Mouse (Mus musculus): ENCODE measurements at regions not wholly inside any gene's neighbourhood (a gene's known extent, or its start where the extent isn't known, plus 50 kb on each side); places are given as distances from the start of the nearest gene placed in this dataset.

DNA sequence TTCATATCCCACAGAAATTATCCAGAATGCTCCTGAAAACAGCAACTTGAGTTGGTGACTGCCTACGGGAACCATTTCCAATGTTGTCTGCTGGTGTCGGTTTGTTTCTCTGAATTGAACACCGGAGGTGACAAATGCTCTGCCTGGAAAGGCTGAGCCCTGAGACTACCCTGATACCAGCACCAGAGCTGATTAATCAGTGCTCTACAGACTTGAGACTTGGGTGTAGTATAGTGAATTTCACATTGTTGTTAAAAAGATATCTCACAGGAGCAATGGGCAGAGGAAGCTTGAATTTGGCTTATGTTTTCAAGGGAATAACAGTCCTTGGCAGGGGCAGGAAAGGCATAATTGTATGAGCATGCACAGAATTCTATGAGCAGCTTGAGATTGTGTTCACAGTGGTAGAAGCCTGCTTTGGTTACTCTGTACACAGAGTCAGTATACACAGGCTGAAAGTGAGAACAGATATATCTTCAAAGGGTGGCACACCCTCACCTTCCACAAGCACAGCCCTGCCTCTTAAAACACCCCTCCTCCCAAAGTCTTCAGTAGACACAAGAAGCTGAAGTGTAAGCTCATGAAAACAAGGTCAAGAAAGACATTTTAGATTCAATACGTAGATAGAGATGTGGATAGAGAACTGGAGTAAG is 447.1 kb downstream of the Meis1 start:
- Histone ChIP-seq H3K4me1 (replicated peaks) (no peaks in the 10 kb centered on the region), H3K9me3 (replicated peaks) (no peaks in the 10 kb centered on the region), H3K9ac (no peak overlapping the region), H3K27me3 (no peaks in the 10 kb centered on the region), H3K4me2 (no peak overlapping the region), H3K36me3 (replicated peaks) (no peaks in the 10 kb centered on the region), H3K27ac (replicated peaks) (no peak overlapping the region), H3K4me3 (replicated peaks) (no peak overlapping the region)
- no peak for ATAC-seq (ENCODE audit: insufficient read depth)
- 61% methylated on average over 4 of the region's 4 CpGs for WGBS (ENCODE audit: insufficient replicate concordance)

- H3K9me3 ChIP-seq (replicated peaks), result no peaks in the 10 kb centered on the region
- H3K9ac ChIP-seq, result no peak overlapping the region
- H3K27ac ChIP-seq (replicated peaks), result no peak overlapping the region
- 59% methylated on average over 2 of the region's 2 CpGs for WGBS (ENCODE audit: insufficient replicate concordance)
- H3K4me3 ChIP-seq (replicated peaks), result no peak overlapping the region
- H3K4me1 ChIP-seq (replicated peaks), result no peaks in the 10 kb centered on the region
- H3K36me3 ChIP-seq (replicated peaks), result no peaks in the 10 kb centered on the region
- H3K27me3 ChIP-seq, result no peaks in the 10 kb centered on the region
- H3K4me2 ChIP-seq, result no peak overlapping the region
- ATAC-seq (ENCODE audit: insufficient read depth), result no peak
Observed at GRCm38 (mm10) chr11:18563011-18563410, 455.8 kb downstream of the Meis1 start.

DNA sequence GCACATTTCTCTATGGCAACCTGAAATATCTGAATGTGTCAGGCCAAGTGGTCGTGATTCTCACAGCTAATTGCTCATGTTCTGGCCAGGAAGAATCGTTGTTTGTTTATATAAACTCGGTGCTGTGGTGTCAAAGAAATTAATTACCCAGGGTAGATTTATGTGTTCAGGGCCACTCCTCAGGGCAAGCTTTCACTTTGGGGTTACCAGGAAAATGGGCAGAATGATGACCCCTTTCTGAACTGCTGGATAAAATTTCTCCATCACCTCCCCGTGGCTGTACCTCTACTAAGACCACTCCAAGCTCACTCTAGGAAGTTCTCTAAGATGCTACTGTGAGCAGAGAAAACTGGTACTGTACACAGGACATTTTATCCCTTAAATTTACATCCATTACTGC is 460.1 kb downstream of the Meis1 start:
- no peaks in the 10 kb centered on the region for H3K9me3 ChIP-seq (replicated peaks)
- no peak overlapping the region for H3K4me3 ChIP-seq (replicated peaks)
- no peaks in the 10 kb centered on the region for H3K4me1 ChIP-seq (replicated peaks)
- no peak overlapping the region for H3K9ac ChIP-seq
- no peaks in the 10 kb centered on the region for H3K36me3 ChIP-seq (replicated peaks)
- WGBS (ENCODE audit: insufficient replicate concordance), result 22% methylated on average over 4 of the region's 4 CpGs
- no peak overlapping the region for H3K27ac ChIP-seq (replicated peaks)
- H3K4me2 ChIP-seq, result no peak overlapping the region
- no peaks in the 10 kb centered on the region for H3K27me3 ChIP-seq
- no peak for ATAC-seq (ENCODE audit: insufficient read depth)

DNA sequence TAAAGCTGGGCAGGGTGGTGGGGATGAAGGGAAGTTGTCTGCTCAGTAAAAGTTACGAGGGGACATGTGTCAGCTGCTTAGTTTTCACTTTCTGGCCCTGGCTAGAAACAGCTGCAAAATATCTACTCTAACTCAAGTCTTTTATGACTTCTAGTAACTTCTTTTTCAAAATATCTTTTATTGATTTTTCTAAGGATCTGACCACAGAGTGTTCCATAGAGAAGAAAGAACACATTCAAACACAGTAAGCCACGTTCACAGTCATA is 483.3 kb downstream of the Meis1 start:
- no peaks in the 10 kb centered on the region for H3K9me3 ChIP-seq (replicated peaks)
- no peaks in the 10 kb centered on the region for H3K4me1 ChIP-seq (replicated peaks)
- no peak overlapping the region for H3K4me3 ChIP-seq (replicated peaks)
- no peaks in the 10 kb centered on the region for H3K27me3 ChIP-seq
- no peak overlapping the region for H3K9ac ChIP-seq
- no peak overlapping the region for H3K4me2 ChIP-seq
- no peak for ATAC-seq (ENCODE audit: insufficient read depth)
- 46% methylated on average over 2 of the region's 2 CpGs for WGBS (ENCODE audit: insufficient replicate concordance)
- H3K27ac ChIP-seq (replicated peaks), result no peak overlapping the region
- no peaks in the 10 kb centered on the region for H3K36me3 ChIP-seq (replicated peaks)

DNA sequence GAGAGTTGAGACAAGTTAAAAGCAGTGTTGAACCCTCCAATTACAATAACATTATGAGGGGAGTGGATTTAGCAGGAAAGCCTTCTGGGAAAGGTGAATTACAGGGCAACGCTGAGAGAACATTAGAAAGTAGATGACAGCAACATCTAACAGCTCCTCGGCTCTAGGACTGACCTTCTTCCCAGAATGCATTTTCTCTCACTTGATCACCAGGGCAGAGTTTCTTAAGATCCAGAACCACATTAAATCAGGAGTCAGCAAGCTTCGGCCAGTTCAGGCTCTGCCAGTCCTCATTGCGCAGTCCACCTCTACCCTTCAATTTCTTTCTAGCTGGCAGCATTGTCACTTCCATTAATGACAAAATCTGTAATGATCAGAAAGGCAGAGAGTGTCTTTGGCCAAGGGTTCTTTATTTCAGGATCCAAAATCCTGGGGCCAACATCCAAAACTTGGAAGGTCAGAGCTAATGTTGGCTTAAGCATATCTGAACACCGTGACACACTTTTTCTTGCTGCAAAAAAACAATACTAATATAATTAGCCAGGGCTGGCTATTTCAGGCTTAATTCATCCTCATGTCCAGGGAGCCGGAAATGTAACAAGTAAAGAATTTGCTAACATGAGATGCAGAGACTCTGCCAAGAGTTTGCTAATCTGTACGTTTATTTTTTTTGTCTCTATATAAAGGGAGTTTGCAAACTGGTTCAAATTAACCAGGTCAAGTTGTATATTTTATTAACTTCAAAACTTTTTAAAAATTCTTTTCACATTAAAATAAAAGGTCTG is 483.8 kb downstream of the Meis1 start:
- H3K4me1 ChIP-seq (replicated peaks), result no peaks in the 10 kb centered on the region
- no peak overlapping the region for H3K9ac ChIP-seq
- no peaks in the 10 kb centered on the region for H3K9me3 ChIP-seq (replicated peaks)
- H3K27ac ChIP-seq (replicated peaks), result no peak overlapping the region
- H3K4me2 ChIP-seq, result no peak overlapping the region
- 58% methylated on average over 7 of the region's 7 CpGs for WGBS (ENCODE audit: insufficient replicate concordance)
- H3K36me3 ChIP-seq (replicated peaks), result no peaks in the 10 kb centered on the region
- no peaks in the 10 kb centered on the region for H3K27me3 ChIP-seq
- H3K4me3 ChIP-seq (replicated peaks), result no peak overlapping the region
- ATAC-seq (ENCODE audit: insufficient read depth), result no peak

GRCm38 (mm10) chr11:18531264-18532110 is 487.3 kb downstream of the Meis1 start:
- Histone ChIP-seq H3K27me3 (no peaks in the 10 kb centered on the region), H3K4me2 (no peak overlapping the region), H3K9ac (no peak overlapping the region), H3K27ac (replicated peaks) (no peak overlapping the region), H3K4me3 (replicated peaks) (no peak overlapping the region), H3K9me3 (replicated peaks) (no peaks in the 10 kb centered on the region), H3K36me3 (replicated peaks) (no peaks in the 10 kb centered on the region), H3K4me1 (replicated peaks) (no peaks in the 10 kb centered on the region)
- no peak for ATAC-seq (ENCODE audit: insufficient read depth)
- 36% methylated on average over 2 of the region's 2 CpGs for WGBS (ENCODE audit: insufficient replicate concordance)

GRCm38 (mm10) chr11:18528568-18528967 is 490.2 kb downstream of the Meis1 start:
- Histone ChIP-seq H3K4me2 (no peak overlapping the region), H3K4me1 (replicated peaks) (no peaks in the 10 kb centered on the region), H3K36me3 (replicated peaks) (no peaks in the 10 kb centered on the region), H3K27me3 (no peaks in the 10 kb centered on the region), H3K9ac (no peak overlapping the region), H3K4me3 (replicated peaks) (no peak overlapping the region), H3K27ac (replicated peaks) (no peak overlapping the region), H3K9me3 (replicated peaks) (no peaks in the 10 kb centered on the region)
- no peak for ATAC-seq (ENCODE audit: insufficient read depth)
- WGBS (ENCODE audit: insufficient replicate concordance), result 31% methylated on average over 4 of the region's 4 CpGs

DNA sequence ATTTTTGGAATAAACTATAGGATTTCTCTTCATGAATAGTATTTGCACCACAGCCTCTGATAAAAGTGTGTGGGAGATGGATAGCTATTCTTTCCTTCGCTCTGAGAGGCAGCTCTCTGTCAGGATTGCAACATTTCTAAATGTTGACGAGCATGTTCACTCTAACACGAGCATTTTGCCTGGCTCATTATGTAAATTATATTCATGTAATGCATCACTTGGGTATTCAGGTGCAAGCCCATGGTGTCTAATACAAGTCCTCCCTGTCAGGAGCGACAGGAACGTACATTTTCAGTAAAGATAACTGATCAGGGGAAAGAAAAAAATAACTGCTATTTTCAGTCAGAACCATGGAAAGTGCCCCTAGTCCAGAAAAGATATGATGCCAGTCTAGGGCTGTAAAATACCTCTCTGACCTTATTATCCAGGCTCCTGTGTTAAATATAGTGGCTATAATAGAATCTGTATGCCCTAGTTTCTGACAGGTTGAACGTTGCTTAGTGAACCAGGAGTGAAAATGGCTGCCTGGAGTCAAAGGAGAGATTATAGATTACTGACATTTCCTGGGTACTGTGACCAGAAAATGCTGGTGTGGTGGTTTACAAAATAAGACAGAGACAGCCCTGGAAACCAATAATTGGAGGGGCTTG is 523.6 kb downstream of the Meis1 start:
- no peaks in the 10 kb centered on the region for H3K4me1 ChIP-seq (replicated peaks)
- H3K4me2 ChIP-seq, result no peak overlapping the region
- no peaks in the 10 kb centered on the region for H3K27me3 ChIP-seq
- no peaks in the 10 kb centered on the region for H3K36me3 ChIP-seq (replicated peaks)
- no peak overlapping the region for H3K9ac ChIP-seq
- H3K27ac ChIP-seq (replicated peaks), result no peak overlapping the region
- no peak for ATAC-seq (ENCODE audit: insufficient read depth)
- H3K9me3 ChIP-seq (replicated peaks), result no peaks in the 10 kb centered on the region
- whole genome bisulfite sequencing (ENCODE audit: insufficient replicate concordance), result 54% methylated on average over 6 of the region's 6 CpGs
- no peak overlapping the region for H3K4me3 ChIP-seq (replicated peaks)

DNA sequence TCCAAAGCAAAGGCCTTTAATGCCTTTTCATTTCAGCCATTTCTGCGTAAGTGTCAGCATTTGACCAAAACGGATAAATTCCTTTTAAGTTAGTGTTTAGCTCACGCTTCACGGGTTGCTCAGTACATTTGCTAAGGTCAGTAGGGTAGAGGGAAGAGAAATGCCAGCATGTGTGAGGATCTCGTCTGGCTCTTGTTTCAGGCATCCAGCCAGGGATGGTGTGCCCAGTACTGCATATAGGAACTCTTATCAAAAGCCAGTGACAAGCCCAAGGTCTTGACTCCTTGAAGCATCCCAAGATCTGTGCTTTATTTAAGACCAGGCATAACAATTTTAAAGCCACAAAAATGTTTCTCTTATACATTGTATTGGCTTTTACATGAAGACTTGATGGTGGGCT is 524.8 kb downstream of the Meis1 start:
- no peaks in the 10 kb centered on the region for H3K9me3 ChIP-seq (replicated peaks)
- no peaks in the 10 kb centered on the region for H3K4me1 ChIP-seq (replicated peaks)
- ATAC-seq (ENCODE audit: insufficient read depth), result no peak
- H3K9ac ChIP-seq, result no peak overlapping the region
- 67% methylated on average over 5 of the region's 5 CpGs for WGBS (ENCODE audit: insufficient replicate concordance)
- no peak overlapping the region for H3K4me2 ChIP-seq
- H3K27ac ChIP-seq (replicated peaks), result no peak overlapping the region
- H3K27me3 ChIP-seq, result no peaks in the 10 kb centered on the region
- H3K36me3 ChIP-seq (replicated peaks), result no peaks in the 10 kb centered on the region
- H3K4me3 ChIP-seq (replicated peaks), result no peak overlapping the region

- no peak overlapping the region for H3K27ac ChIP-seq (replicated peaks)
- H3K36me3 ChIP-seq (replicated peaks), result no peaks in the 10 kb centered on the region
- H3K4me3 ChIP-seq (replicated peaks), result no peak overlapping the region
- WGBS (ENCODE audit: insufficient replicate concordance), result 49% methylated on average over 2 of the region's 2 CpGs
- no peaks in the 10 kb centered on the region for H3K9me3 ChIP-seq (replicated peaks)
- no peak overlapping the region for H3K4me2 ChIP-seq
- H3K9ac ChIP-seq, result no peak overlapping the region
- no peaks in the 10 kb centered on the region for H3K27me3 ChIP-seq
- ATAC-seq (ENCODE audit: insufficient read depth), result no peak
- H3K4me1 ChIP-seq (replicated peaks), result no peaks in the 10 kb centered on the region
Observed at GRCm38 (mm10) chr11:18493086-18493485, 525.7 kb downstream of the Meis1 start.

Data from liver, embryonic 15.5 days (tissue).